Comparison of ENCODE assay signal across 8 mouse cellular contexts in genomic region chr4:129286001-129286682, GRCm38 (mm10). TPM values are rescaled to one million over a fixed set of nuclear protein-coding genes. Genes with fewer than 3 reads are reported as not detected.
A peak's percentile ranks its signal among the peaks of the same experiment; 100 is the strongest.
DNase-seq lines count a peak whose midpoint lies in the region; ATAC-seq and TF ChIP-seq lines count a peak whose summit lies in the region.

No protein-coding gene starts in this region.

- TF ChIP-seq POLR2A in embryonic fibroblast, embryonic 13.5 days (IDR thresholded peaks at IDR 0.05; ENCODE audit: low read depth, low read length) = peak; percentile 33; the same call in 1 of the 2 replicates

- peak overlapping the region; percentile 42; the same call in 1 of the 2 replicates for H3K27ac ChIP-seq in embryonic fibroblast, embryonic 13.5 days (ENCODE audit: insufficient read depth, low read length)
- H3K27ac ChIP-seq in hindbrain, embryonic 11.5 days (ENCODE audit: low read depth, low read length) = no peak overlapping the region
- no peak overlapping the region for H3K27ac ChIP-seq in midbrain, embryonic 16.5 days (ENCODE audit: low read length)

- 64% methylated on average over 5 of the region's 5 CpGs for WGBS in hindbrain, embryonic 11.5 days
- WGBS in midbrain, embryonic 16.5 days = 65% methylated on average over 5 of the region's 5 CpGs

- no peak overlapping the region for H3K4me3 ChIP-seq in embryonic fibroblast, embryonic 13.5 days (ENCODE audit: insufficient read depth, low read length)
- H3K4me3 ChIP-seq in hindbrain, embryonic 11.5 days (ENCODE audit: low read depth, low read length) = peak overlapping the region; percentile 47; the same call in 1 of the 2 replicates
- H3K4me3 ChIP-seq in midbrain, embryonic 16.5 days (ENCODE audit: low read depth, low read length) = no peak overlapping the region

- H3K4me2 ChIP-seq in hindbrain, embryonic 11.5 days (replicated peaks; ENCODE audit: low read depth, low read length) = 0 out of 2 replicates have a peak overlapping the region, but pooled peaks have one; percentile 93
- H3K4me2 ChIP-seq in midbrain, embryonic 16.5 days (ENCODE audit: low read length) = peak overlapping the region; percentile 85; the same call in 1 of the 2 replicates

- H3K27me3 ChIP-seq in hindbrain, embryonic 11.5 days (ENCODE audit: control insufficient read depth, insufficient read depth, low read length) = peaks cover 11% of the 10 kb centered on the region; the same call in 1 of the 2 replicates
- H3K27me3 ChIP-seq in midbrain, embryonic 16.5 days (ENCODE audit: control insufficient read depth, insufficient read depth, low read depth, low read length) = no peaks in the 10 kb centered on the region; the same call in 1 of the 2 replicates

- DNase-seq in cerebellum, postnatal 14 days = peak; percentile 41 to 51
- no peak for DNase-seq in cerebellum, postnatal 36 days
- no peak for DNase-seq in hindbrain, embryonic 11.5 days (ENCODE audit: low spot score)
- no peak for DNase-seq in spleen, adult 12 weeks (ENCODE audit: low spot score)
- no peak for DNase-seq in thymus, postnatal 25 days
- no peak for DNase-seq in testis, postnatal 10 days (ENCODE audit: low spot score)

- H3K9me3 ChIP-seq in hindbrain, embryonic 11.5 days (ENCODE audit: control insufficient read depth, low read length) = no peaks in the 10 kb centered on the region
- no peaks in the 10 kb centered on the region for H3K9me3 ChIP-seq in midbrain, embryonic 16.5 days (replicated peaks; ENCODE audit: control insufficient read depth, low read length, poor library complexity, severe bottlenecking)

- no peak for TF ChIP-seq CTCF in embryonic fibroblast, embryonic 13.5 days (IDR thresholded peaks at IDR 0.05; ENCODE audit: borderline replicate concordance, insufficient read depth, low read length)

- H3K36me3 ChIP-seq in hindbrain, embryonic 11.5 days (ENCODE audit: control insufficient read depth, insufficient read depth, low read length) = no peaks in the 10 kb centered on the region
- H3K36me3 ChIP-seq in midbrain, embryonic 16.5 days (ENCODE audit: control insufficient read depth, insufficient read depth, low read length) = no peaks in the 10 kb centered on the region

- peaks cover 3% of the 10 kb centered on the region; the same call in 1 of the 2 replicates for H3K4me1 ChIP-seq in embryonic fibroblast, embryonic 13.5 days (ENCODE audit: control insufficient read depth, insufficient read depth, low read length)
- peaks cover 7% of the 10 kb centered on the region for H3K4me1 ChIP-seq in hindbrain, embryonic 11.5 days (replicated peaks; ENCODE audit: control insufficient read depth, insufficient read depth, low read length)
- peaks cover 11% of the 10 kb centered on the region for H3K4me1 ChIP-seq in midbrain, embryonic 16.5 days (ENCODE audit: control insufficient read depth, insufficient read depth, low read length)

- ATAC-seq in hindbrain, embryonic 11.5 days (ENCODE audit: low FRiP score) = no peak
- no peak; the same call in 1 of the 2 replicates for ATAC-seq in midbrain, embryonic 16.5 days

- H3K9ac ChIP-seq in hindbrain, embryonic 11.5 days (ENCODE audit: low read depth, low read length) = no peak overlapping the region
- H3K9ac ChIP-seq in midbrain, embryonic 16.5 days (ENCODE audit: low read depth, low read length) = no peak overlapping the region

RNA-seq across cellular contexts. Expression of gene Sync, which starts 1.3 kb away (rescaled TPM):
- polyA plus RNA-seq in embryonic fibroblast, embryonic 13.5 days (2011; ENCODE audit: insufficient read length, low read depth, missing spikeins) = 9.4 and 15.0 TPM in 2 replicates
- 0.56 and 0.99 TPM in 2 replicates for polyA plus RNA-seq in hindbrain, embryonic 11.5 days (2014; fragmentation: Nextera tagmentation; extraction: Ambion mirVana)
- 0.63 and 0.85 TPM in 2 replicates for polyA plus RNA-seq in midbrain, embryonic 16.5 days (2015; fragmentation: Nextera tagmentation; extraction: Ambion mirVana)

RNA-seq across cellular contexts. Expression of gene C77080, which starts 24.9 kb away (rescaled TPM):
- 7.0 and 11.0 TPM in 2 replicates for polyA plus RNA-seq in embryonic fibroblast, embryonic 13.5 days (2011; ENCODE audit: insufficient read length, low read depth, missing spikeins)
- 3.2 and 3.6 TPM in 2 replicates for polyA plus RNA-seq in hindbrain, embryonic 11.5 days (2014; fragmentation: Nextera tagmentation; extraction: Ambion mirVana)
- 6.7 and 8.2 TPM in 2 replicates for polyA plus RNA-seq in midbrain, embryonic 16.5 days (2015; fragmentation: Nextera tagmentation; extraction: Ambion mirVana)

RNA-seq across cellular contexts. Expression of gene Rbbp4, which starts 49.0 kb away (rescaled TPM):
- polyA plus RNA-seq in embryonic fibroblast, embryonic 13.5 days (2011; ENCODE audit: insufficient read length, low read depth, missing spikeins) = 183 and 229 TPM in 2 replicates
- 505 and 518 TPM in 2 replicates for polyA plus RNA-seq in hindbrain, embryonic 11.5 days (2014; fragmentation: Nextera tagmentation; extraction: Ambion mirVana)
- polyA plus RNA-seq in midbrain, embryonic 16.5 days (2015; fragmentation: Nextera tagmentation; extraction: Ambion mirVana) = 267 and 295 TPM in 2 replicates

RNA-seq across cellular contexts. Expression of gene Zbtb8os, which starts 49.4 kb away (rescaled TPM):
- polyA plus RNA-seq in embryonic fibroblast, embryonic 13.5 days (2011; ENCODE audit: insufficient read length, low read depth, missing spikeins) = 91.1 and 110 TPM in 2 replicates
- polyA plus RNA-seq in hindbrain, embryonic 11.5 days (2014; fragmentation: Nextera tagmentation; extraction: Ambion mirVana) = 42.7 and 45.2 TPM in 2 replicates
- 15.1 and 17.7 TPM in 2 replicates for polyA plus RNA-seq in midbrain, embryonic 16.5 days (2015; fragmentation: Nextera tagmentation; extraction: Ambion mirVana)

Comparison
In these comparisons a context has a peak if more than half of its experiments do, and no peak if none do; other contexts are left out.
1. DNase-seq: peak in cerebellum, postnatal 14 days (2 of 2); none in cerebellum, postnatal 36 days (0 of 2), hindbrain, embryonic 11.5 days (single experiment), spleen, adult 12 weeks (single experiment), thymus, postnatal 25 days (single experiment) and testis, postnatal 10 days (single experiment).